Mouse (Mus musculus) intestine, embryonic 16.5 days (tissue): ENCODE measurements around the gene Dnah2. TPM values are rescaled to one million over a fixed set of nuclear protein-coding genes. Genes with fewer than 3 reads are reported as not detected.
"Not testable (repeated sequence)": the region's sequence is repeated elsewhere in the genome, so short reads cannot be mapped to it uniquely, and the experiment has no call there.

Experiments used
- ATAC-seq: fragments of 200-750 bp; cut with Nextera tagmentation; 2 replicates; pipeline ENCODE4 v1.8.0; 2017; ENCODE audit warnings: moderate TSS enrichment, moderate library complexity
- H3K27ac ChIP-seq: fragments of 300-500 bp; sonication (generic); 2 replicates; pipeline ENCODE4 v1.5.1; 2014; ENCODE audit warnings: mild to moderate bottlenecking, low read length
- H3K27me3 ChIP-seq: fragments of 300-500 bp; sonication (generic); replicated peaks from 2 replicates; pipeline ENCODE4 v1.6.1; 2014; ENCODE audit warnings: low read length, control low read depth, mixed read lengths; ENCODE audit not compliant: control insufficient read depth, insufficient read depth
- H3K36me3 ChIP-seq: fragments of 300-500 bp; sonication (generic); 2 replicates; pipeline ENCODE4 v1.6.1; 2014; ENCODE audit warnings: low read length, control low read depth; ENCODE audit not compliant: control insufficient read depth, insufficient read depth
- H3K4me1 ChIP-seq: fragments of 300-500 bp; sonication (generic); 2 replicates; pipeline ENCODE4 v1.6.1; 2014; ENCODE audit warnings: low read length, control low read depth, mixed read lengths; ENCODE audit not compliant: control insufficient read depth, insufficient read depth
- H3K4me2 ChIP-seq: fragments of 300-500 bp; sonication (generic); 2 replicates; pipeline ENCODE4 v1.6.1; 2014; ENCODE audit warnings: low read depth, low read length, control low read depth
- H3K4me3 ChIP-seq: fragments of 300-500 bp; sonication (generic); 2 replicates; pipeline ENCODE4 v1.5.1; 2014; ENCODE audit warnings: mild to moderate bottlenecking, low read length
- H3K9ac ChIP-seq: fragments of 300-500 bp; sonication (generic); 2 replicates; pipeline ENCODE4 v1.6.1; 2014; ENCODE audit warnings: low read depth, low read length
- H3K9me3 ChIP-seq: fragments of 300-500 bp; sonication (generic); 2 replicates; pipeline ENCODE4 v1.6.1; 2016; ENCODE audit warnings: low read length, control low read depth; ENCODE audit not compliant: control insufficient read depth
- WGBS: fragments of 180-500 bp; shearing (Covaris S2); extraction: QIAGEN DNeasy Blood & Tissue Kit; methylation state at CpG from one replicate; pipeline ENCODE4 v1.1.7; 2014; 5-methylcytosine and 5-hydroxymethylcytosine counted together
- polyA plus RNA-seq: library from polyadenylated mRNA; unstranded; fragments of >200 nt; fragmentation: Nextera tagmentation; extraction: Ambion mirVana; gene quantifications from 2 replicates; pipeline ENCODE4 v1.2.1, GENCODE M21; 2015

Gene Dnah2
- polyA plus RNA-seq, 1 experiment from 2014 or later, result 0.93 TPM

DNA sequence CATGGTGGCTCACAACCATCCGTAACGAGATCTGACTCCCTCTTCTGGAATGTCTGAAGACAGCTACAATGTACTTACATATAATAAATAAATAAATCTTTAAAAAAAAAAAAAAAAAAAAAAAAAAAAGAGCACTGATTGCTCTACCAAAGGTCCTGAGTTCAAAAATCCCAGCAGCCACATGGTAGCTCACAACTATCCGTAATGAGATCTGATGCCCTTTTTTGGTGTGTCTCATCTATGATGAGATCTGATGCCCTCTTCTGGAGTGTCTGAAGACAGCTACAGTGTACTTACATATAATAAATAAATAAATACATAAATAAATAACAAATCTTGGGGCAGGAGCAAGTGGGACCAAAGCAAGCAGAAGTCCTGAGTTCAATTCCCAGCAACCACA lies 7.2 kb downstream of the Dnah2 start:
- H3K4me1 ChIP-seq, result peaks cover 11% of the 10 kb centered on the region
- not testable (repeated sequence) for H3K9ac ChIP-seq, ATAC-seq, H3K4me2 ChIP-seq, H3K27me3 ChIP-seq, H3K9me3 ChIP-seq, H3K27ac ChIP-seq, H3K4me3 ChIP-seq, H3K36me3 ChIP-seq
- 84% methylated on average over 1 of the region's 3 CpGs for WGBS

- no peak overlapping the region for H3K9ac ChIP-seq
- H3K27ac ChIP-seq, result no peak overlapping the region
- H3K4me2 ChIP-seq, result no peak overlapping the region
- no peak for ATAC-seq
- 90% methylated on average over 2 of the region's 2 CpGs for WGBS
- H3K4me1 ChIP-seq, result peaks cover 4% of the 10 kb centered on the region; the same call in 1 of the 2 replicates
- no peaks in the 10 kb centered on the region for H3K27me3 ChIP-seq
- no peak overlapping the region for H3K4me3 ChIP-seq
- no peaks in the 10 kb centered on the region for H3K36me3 ChIP-seq
- H3K9me3 ChIP-seq, result no peaks in the 10 kb centered on the region
These were observed 8.2 kb downstream of the Dnah2 start for GRCm38 (mm10) chr11:69540700-69541099.

DNA sequence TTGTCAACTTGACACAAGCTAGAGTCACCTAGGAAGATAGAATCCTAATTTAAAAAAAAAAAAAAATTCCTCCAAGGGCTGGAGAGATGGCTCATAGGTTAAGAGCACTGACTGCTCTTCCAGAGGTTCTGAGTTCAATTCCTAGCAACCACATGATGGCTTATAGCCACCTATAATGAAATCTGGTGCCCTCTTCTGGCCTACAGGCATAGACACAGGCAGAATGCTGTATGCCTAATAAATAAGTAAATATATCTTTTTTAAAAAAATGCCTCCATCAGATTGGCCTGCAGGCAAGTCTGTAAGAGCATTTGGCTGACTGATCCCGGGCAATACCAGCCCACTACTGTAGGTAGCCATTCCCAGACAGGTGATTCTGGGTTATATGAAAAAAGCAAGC lies 13.9 kb downstream of the Dnah2 start:
- H3K9ac ChIP-seq, result no peak overlapping the region
- H3K27me3 ChIP-seq, result no peaks in the 10 kb centered on the region
- no peak for ATAC-seq
- 86% methylated on average over 1 of the region's 1 CpGs for WGBS
- H3K4me3 ChIP-seq, result no peak overlapping the region
- no peaks in the 10 kb centered on the region for H3K36me3 ChIP-seq
- no peaks in the 10 kb centered on the region; the same call in 1 of the 2 replicates for H3K4me1 ChIP-seq
- H3K27ac ChIP-seq, result no peak overlapping the region
- no peak overlapping the region for H3K4me2 ChIP-seq
- H3K9me3 ChIP-seq, result no peaks in the 10 kb centered on the region

GRCm38 (mm10) chr11:69532480-69533150 lies 16.3 kb downstream of the Dnah2 start:
- no peak overlapping the region for H3K27ac ChIP-seq
- no peak overlapping the region for H3K4me3 ChIP-seq
- H3K9ac ChIP-seq, result no peak overlapping the region
- no peak for ATAC-seq
- no peak overlapping the region for H3K4me2 ChIP-seq
- H3K4me1 ChIP-seq, result no peaks in the 10 kb centered on the region
- no peaks in the 10 kb centered on the region for H3K9me3 ChIP-seq
- H3K27me3 ChIP-seq, result no peaks in the 10 kb centered on the region
- no peaks in the 10 kb centered on the region for H3K36me3 ChIP-seq
- 73% methylated on average over 7 of the region's 7 CpGs for WGBS

- not testable (repeated sequence) for H3K4me1 ChIP-seq, H3K27me3 ChIP-seq, H3K36me3 ChIP-seq, H3K9ac ChIP-seq, H3K9me3 ChIP-seq, H3K4me3 ChIP-seq, ATAC-seq, H3K4me2 ChIP-seq, H3K27ac ChIP-seq
- WGBS, result 90% methylated on average over 6 of the region's 6 CpGs
These were observed 18.2 kb downstream of the Dnah2 start for GRCm38 (mm10) chr11:69530755-69531154.

DNA sequence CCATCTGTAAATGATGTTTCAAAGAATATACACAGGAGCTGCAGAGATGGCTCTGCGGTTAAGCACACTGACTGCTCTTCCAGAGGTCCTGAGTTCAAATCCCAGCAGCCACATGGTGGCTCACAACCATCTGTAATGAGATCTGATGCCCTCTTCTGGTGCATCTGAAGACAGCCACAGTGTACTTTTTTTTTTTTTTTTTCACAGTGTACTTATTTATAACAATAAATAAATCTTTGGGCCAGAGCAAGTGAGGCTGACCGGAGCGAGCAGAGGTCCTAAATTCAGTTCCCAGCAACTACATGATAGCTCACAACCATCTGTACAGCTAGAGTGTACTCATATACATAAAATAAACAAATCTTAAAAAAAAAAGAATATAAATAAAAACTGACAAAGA lies 18.6 kb downstream of the Dnah2 start:
- WGBS, result 83% methylated on average over 3 of the region's 3 CpGs
- not testable (repeated sequence) for ATAC-seq, H3K27ac ChIP-seq, H3K4me2 ChIP-seq, H3K9ac ChIP-seq, H3K9me3 ChIP-seq, H3K4me3 ChIP-seq, H3K36me3 ChIP-seq, H3K27me3 ChIP-seq, H3K4me1 ChIP-seq

DNA sequence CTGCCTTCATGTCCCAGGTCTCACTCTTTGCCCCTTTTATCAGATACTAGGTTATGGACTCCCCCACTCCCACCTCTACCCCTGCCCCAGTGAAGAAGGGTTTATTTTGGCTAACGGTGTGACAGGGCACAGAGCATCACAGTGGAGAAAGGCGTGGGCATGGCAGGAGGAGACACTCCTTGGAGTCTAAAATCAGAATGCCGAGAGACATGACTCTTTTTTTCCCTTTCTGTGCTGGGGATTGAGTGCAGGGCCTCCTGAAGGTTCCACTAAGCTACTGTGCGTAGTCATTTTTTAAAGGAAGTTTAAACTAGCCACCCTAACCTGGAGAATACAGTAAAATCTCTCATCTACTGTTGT lies 20.9 kb downstream of the Dnah2 start:
- H3K4me2 ChIP-seq, result no peak overlapping the region
- no peak overlapping the region for H3K27ac ChIP-seq
- H3K9ac ChIP-seq, result no peak overlapping the region
- 84% methylated on average over 4 of the region's 4 CpGs for WGBS
- H3K4me1 ChIP-seq, result no peaks in the 10 kb centered on the region
- no peaks in the 10 kb centered on the region for H3K9me3 ChIP-seq
- no peak overlapping the region for H3K4me3 ChIP-seq
- H3K36me3 ChIP-seq, result no peaks in the 10 kb centered on the region
- ATAC-seq, result no peak
- H3K27me3 ChIP-seq, result no peaks in the 10 kb centered on the region

- no peaks in the 10 kb centered on the region for H3K36me3 ChIP-seq
- peak overlapping the region; percentile 32 for H3K4me3 ChIP-seq
- H3K4me2 ChIP-seq, result peak overlapping the region; percentile 53
- H3K27ac ChIP-seq, result peak overlapping the region; percentile 26; the same call in 1 of the 2 replicates
- H3K9me3 ChIP-seq, result no peaks in the 10 kb centered on the region
- 17% methylated on average over 30 of the region's 30 CpGs for WGBS
- no peak for ATAC-seq
- no peaks in the 10 kb centered on the region for H3K4me1 ChIP-seq
- peak overlapping the region; percentile 58 for H3K9ac ChIP-seq
- H3K27me3 ChIP-seq, result no peaks in the 10 kb centered on the region
These were observed 21.5 kb downstream of the Dnah2 start for GRCm38 (mm10) chr11:69527098-69528030.

GRCm38 (mm10) chr11:69526631-69527030 lies 22.3 kb downstream of the Dnah2 start:
- no peak for ATAC-seq
- Histone ChIP-seq H3K36me3 (no peaks in the 10 kb centered on the region), H3K4me2 (peak overlapping the region; percentile 53; the same call in 1 of the 2 replicates), H3K4me1 (no peaks in the 10 kb centered on the region), H3K9me3 (no peaks in the 10 kb centered on the region), H3K27me3 (no peaks in the 10 kb centered on the region), H3K4me3 (no peak overlapping the region), H3K9ac (no peak overlapping the region), H3K27ac (no peak overlapping the region)
- 49% methylated on average over 4 of the region's 4 CpGs for WGBS
